Mouse (Mus musculus) ES-E14 (cell line): ENCODE measurements around the gene Dek. TPM values are rescaled to one million over a fixed set of nuclear protein-coding genes. Genes with fewer than 3 reads are reported as not detected.
A peak's percentile ranks its signal among the peaks of the same experiment; 100 is the strongest.

Experiments
- DNase-seq: peaks from one replicate; pipeline ENCODE4 v3.0.0-alpha.2; 2013; ENCODE audit warnings: low read depth, low spot score
- H3K27ac ChIP-seq: 2 replicates; pipeline ENCODE4 v1.5.1; 2012; ENCODE audit warnings: low read depth, mild to moderate bottlenecking, low read length, moderate library complexity, mixed read lengths; ENCODE audit not compliant: poor library complexity, insufficient read depth, severe bottlenecking
- H3K36me3 ChIP-seq: 2 replicates; pipeline ENCODE4 v1.6.1; 2012; ENCODE audit warnings: mild to moderate bottlenecking, low read length, moderate library complexity, mixed read lengths; ENCODE audit not compliant: control insufficient read depth, poor library complexity, insufficient read depth, severe bottlenecking
- H3K4me1 ChIP-seq, 2 experiments: fragments of 150-350 bp in 1 of 2; sonication (generic) in 1 of 2; 2 replicates each; pipeline ENCODE4 v1.6.1; 2012; ENCODE audit warnings: low read length in 2 of 2, mild to moderate bottlenecking in 1 of 2, mixed read lengths in 1 of 2; ENCODE audit not compliant: control insufficient read depth in 2 of 2, insufficient read depth in 2 of 2, poor library complexity in 1 of 2
- H3K4me3 ChIP-seq, 2 experiments: fragments of 150-350 bp in 1 of 2; sonication (generic) in 1 of 2; 2 replicates each; pipeline ENCODE4 v1.5.1; 2012; ENCODE audit warnings: low read length in 2 of 2, low read depth in 1 of 2, mild to moderate bottlenecking in 1 of 2, mixed read lengths in 1 of 2; ENCODE audit not compliant: insufficient read depth in 1 of 2, poor library complexity in 1 of 2, severe bottlenecking in 1 of 2
- H3K9ac ChIP-seq: 2 replicates; pipeline ENCODE4 v1.6.1; 2012; ENCODE audit warnings: low read depth, mild to moderate bottlenecking, low read length, mixed read lengths; ENCODE audit not compliant: poor library complexity, insufficient read depth, severe bottlenecking
- H3K9me3 ChIP-seq: fragments of 150-350 bp; sonication (generic); 2 replicates; pipeline ENCODE4 v1.6.1; 2012; ENCODE audit warnings: low read depth, mild to moderate bottlenecking, low read length; ENCODE audit not compliant: control insufficient read depth, insufficient read depth
- CHD2 ChIP-seq: IDR thresholded peaks from 2 replicates; pipeline ENCODE4 v1.6.1; 2014; ENCODE audit warnings: mild to moderate bottlenecking, low read depth, low read length, inconsistent platforms
- HCFC1 ChIP-seq: IDR thresholded peaks from 2 replicates; pipeline ENCODE4 v1.6.1; 2012; ENCODE audit warnings: low read length, inconsistent platforms, borderline replicate concordance; ENCODE audit not compliant: insufficient read depth
- MAFK ChIP-seq: IDR thresholded peaks from 2 replicates; pipeline ENCODE4 v1.6.1; 2014; ENCODE audit warnings: mild to moderate bottlenecking, low read depth, low read length, inconsistent platforms; ENCODE audit not compliant: insufficient read depth
- ZC3H11A ChIP-seq: IDR thresholded peaks from 2 replicates; pipeline ENCODE4 v1.6.1; 2012; ENCODE audit warnings: low read depth, mild to moderate bottlenecking, inconsistent platforms, low read length, borderline replicate concordance
- ZNF384 ChIP-seq: IDR thresholded peaks from 2 replicates; pipeline ENCODE4 v1.6.1; 2012; ENCODE audit warnings: low read depth, low read length, inconsistent platforms
- in situ Hi-C, 2 experiments: fragments of 600-800 bp; cut with MboI; formaldehyde crosslinking; loops; one replicate each; pipeline ENCODE4 v1.15.1; 2025; ENCODE audit warnings: low sequenced_read_pairs in 2 of 2, inconsistent platforms in 1 of 2; ENCODE audit not compliant: unreplicated experiment in 2 of 2
- total RNA-seq: library from RNA; depleted of rRNA; stranded (reverse); fragments of 300-350 nt; gene quantifications from 2 replicates; pipeline ENCODE4 v1.2.3, GENCODE M21; 2012

Dek gene
- total RNA-seq, 1 experiment, result 120 TPM

DNA sequence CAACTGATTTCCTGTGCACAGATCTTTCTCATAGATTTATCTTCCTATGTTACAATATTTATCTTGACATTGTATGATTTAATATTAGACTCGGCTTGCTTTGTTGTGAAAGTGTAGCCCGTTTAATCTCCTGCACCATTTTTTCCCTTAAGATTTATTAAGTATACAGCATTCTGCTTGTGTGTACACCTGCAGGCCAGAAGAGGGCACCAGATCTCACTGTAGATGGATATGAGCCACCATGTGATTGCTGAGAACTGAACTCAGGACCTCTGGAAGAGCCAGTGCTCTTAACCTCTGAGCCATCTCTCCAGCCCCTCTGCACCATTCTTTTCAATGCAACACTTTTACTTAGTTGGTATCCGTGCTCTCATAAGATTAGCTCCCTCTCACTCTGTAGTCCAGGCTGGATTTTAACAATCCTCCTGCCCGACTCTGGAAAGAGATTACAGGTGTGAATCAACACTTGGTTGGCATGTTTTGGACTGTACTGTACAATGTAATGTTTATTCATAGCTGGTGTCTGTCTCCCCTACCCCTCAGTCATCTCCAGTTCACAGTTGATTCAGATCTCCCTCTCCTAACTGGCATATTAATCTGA is 25.0 kb downstream of the Dek start:
- in situ Hi-C loops, result no loop called here
- no peak overlapping the region for H3K4me3 ChIP-seq
- peak; percentile 35; the same call in 1 of the 2 replicates for TF ChIP-seq ZC3H11A
- no peak for TF ChIP-seq HCFC1
- no peak for TF ChIP-seq MAFK
- H3K27ac ChIP-seq, result no peak overlapping the region
- H3K9ac ChIP-seq, result no peak overlapping the region
- peaks cover 4% of the 10 kb centered on the region for H3K36me3 ChIP-seq
- no peak for DNase-seq
- H3K9me3 ChIP-seq, result no peaks in the 10 kb centered on the region
- no peaks in the 10 kb centered on the region for H3K4me1 ChIP-seq

DNA sequence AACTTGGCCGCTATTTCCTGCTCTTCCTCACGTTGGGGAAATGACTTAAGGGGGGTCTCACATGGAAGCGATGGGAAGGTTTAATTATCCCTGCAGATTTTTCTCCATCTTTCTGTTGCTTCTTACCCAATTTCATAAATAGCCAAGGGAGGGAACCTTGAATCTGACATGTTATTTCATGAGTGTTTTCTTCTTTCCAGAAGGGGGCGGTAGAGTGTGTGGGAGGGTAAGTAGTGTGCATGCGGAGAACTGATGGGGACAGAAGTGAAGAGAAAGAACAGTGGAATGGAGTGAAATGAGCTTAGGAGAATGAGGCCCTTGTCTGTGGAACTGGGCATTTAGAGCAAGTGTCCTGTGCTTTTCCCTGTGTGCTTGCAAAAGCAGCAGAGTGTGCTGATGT is 27.2 kb downstream of the Dek start:
- H3K36me3 ChIP-seq, result peaks cover 2% of the 10 kb centered on the region; the same call in 1 of the 2 replicates
- no peaks in the 10 kb centered on the region for H3K4me1 ChIP-seq
- TF ChIP-seq ZNF384, result no peak
- TF ChIP-seq HCFC1, result no peak
- no peak for TF ChIP-seq ZC3H11A
- no peak for TF ChIP-seq MAFK
- in situ Hi-C loops, result no loop called here
- H3K9ac ChIP-seq, result no peak overlapping the region
- peak; percentile 28 for DNase-seq
- no peaks in the 10 kb centered on the region for H3K9me3 ChIP-seq
- H3K27ac ChIP-seq, result no peak overlapping the region
- H3K4me3 ChIP-seq, result no peak overlapping the region

DNA sequence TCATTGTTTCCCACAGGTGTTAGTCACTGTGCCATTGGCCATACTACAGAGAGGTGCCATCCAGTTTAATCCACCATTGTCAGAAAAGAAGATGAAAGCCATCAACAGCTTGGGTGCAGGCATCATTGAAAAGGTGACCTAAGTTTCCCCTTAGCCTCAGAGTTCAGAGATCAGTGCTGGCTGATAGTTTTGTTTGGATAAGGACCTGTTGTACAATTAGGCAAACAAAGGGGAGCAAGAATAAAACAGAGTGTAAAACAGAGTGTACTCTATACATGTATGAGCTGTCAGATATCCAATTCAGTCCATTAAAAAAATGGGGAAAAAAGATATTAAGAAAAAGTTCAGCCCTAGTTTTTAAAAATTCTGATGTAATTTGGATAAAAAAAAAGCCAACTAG is 28.6 kb downstream of the Dek start:
- TF ChIP-seq ZC3H11A (no peak), ZNF384 (no peak), CHD2 (no peak), HCFC1 (no peak), MAFK (no peak)
- Histone ChIP-seq H3K9ac (no peak overlapping the region), H3K9me3 (no peaks in the 10 kb centered on the region), H3K36me3 (peaks cover 2% of the 10 kb centered on the region; the same call in 1 of the 2 replicates), H3K27ac (no peak overlapping the region), H3K4me1 (no peaks in the 10 kb centered on the region), H3K4me3 (no peak overlapping the region)
- DNase-seq, result no peak
- in situ Hi-C loops, result no loop called here

DNA sequence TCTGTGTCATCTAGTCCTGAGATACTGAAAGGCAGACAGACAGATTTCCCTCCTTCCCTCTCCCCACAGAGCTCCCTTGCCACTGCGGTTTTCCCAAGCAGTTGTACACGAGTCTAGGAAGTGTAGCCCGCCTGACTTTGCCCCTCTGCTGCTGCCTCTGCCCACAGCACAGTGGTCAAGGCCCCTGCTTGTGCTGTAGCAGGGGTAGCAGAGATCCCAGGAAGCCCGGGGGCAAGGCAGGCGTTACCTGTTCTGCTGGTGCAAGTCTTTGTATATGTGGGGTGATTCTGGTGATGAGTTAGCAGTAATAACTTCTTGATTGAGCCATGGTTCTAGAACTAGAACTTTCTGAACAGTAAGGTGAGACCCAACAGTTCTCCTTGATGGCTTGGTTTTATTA is 29.8 kb downstream of the Dek start:
- TF ChIP-seq ZNF384 (no peak), MAFK (no peak), CHD2 (no peak), HCFC1 (no peak)
- H3K27ac ChIP-seq, result no peak overlapping the region
- peaks cover 2% of the 10 kb centered on the region; the same call in 1 of the 2 replicates for H3K36me3 ChIP-seq
- H3K4me1 ChIP-seq, result no peaks in the 10 kb centered on the region
- H3K9me3 ChIP-seq, result no peaks in the 10 kb centered on the region
- no peak for DNase-seq
- in situ Hi-C loops, result no loop called here
- H3K9ac ChIP-seq, result no peak overlapping the region
- H3K4me3 ChIP-seq, result no peak overlapping the region

DNA sequence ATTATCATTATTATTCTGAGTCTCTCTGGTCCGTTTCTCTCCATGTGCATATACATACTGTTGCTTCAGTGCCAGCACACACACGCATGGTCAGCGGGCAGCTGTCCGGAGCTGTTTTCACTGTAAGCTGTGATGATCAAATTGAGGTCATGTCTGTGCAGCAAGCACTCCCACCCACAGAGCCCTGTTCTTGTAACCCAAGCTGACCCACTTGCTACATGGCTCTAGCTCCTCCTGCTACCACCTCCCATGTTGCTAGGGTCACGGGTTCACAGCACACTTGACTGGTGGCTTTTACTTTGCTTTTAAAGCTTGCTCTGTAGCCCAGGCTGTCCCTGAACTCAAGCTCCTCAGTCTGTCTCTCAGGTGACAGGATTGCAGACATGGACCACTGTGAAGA is 33.5 kb downstream of the Dek start:
- Histone ChIP-seq H3K9ac (no peak overlapping the region), H3K36me3 (peaks cover 2% of the 10 kb centered on the region; the same call in 1 of the 2 replicates), H3K4me1 (no peaks in the 10 kb centered on the region), H3K4me3 (no peak overlapping the region), H3K9me3 (no peaks in the 10 kb centered on the region), H3K27ac (no peak overlapping the region)
- TF ChIP-seq ZC3H11A (no peak), HCFC1 (no peak), MAFK (no peak), ZNF384 (no peak), CHD2 (no peak)
- DNase-seq, result no peak
- in situ Hi-C loops, result no loop called here
